Mouse (Mus musculus) intestine, postnatal 0 days (tissue): Measurements from ENCODE around the gene Sfrp5. TPM values are rescaled to one million over a fixed set of nuclear protein-coding genes. Genes with fewer than 3 reads are reported as not detected.

Experiments
- ATAC-seq: fragments of 200-750 bp; cut with Nextera tagmentation; 2 replicates; pipeline ENCODE4 v1.8.0; 2017; ENCODE audit warnings: mild to moderate bottlenecking, moderate TSS enrichment, moderate library complexity
- H3K27ac ChIP-seq: fragments of 300-500 bp; sonication (generic); 2 replicates; pipeline ENCODE4 v1.5.1; 2014; ENCODE audit warnings: mild to moderate bottlenecking, low read depth, low read length, moderate library complexity
- H3K27me3 ChIP-seq: fragments of 300-500 bp; sonication (generic); replicated peaks from 2 replicates; pipeline ENCODE4 v1.6.1; 2014; ENCODE audit warnings: low read length, mixed read lengths; ENCODE audit not compliant: control insufficient read depth, insufficient read depth
- H3K36me3 ChIP-seq: fragments of 300-500 bp; sonication (generic); 2 replicates; pipeline ENCODE4 v1.6.1; 2014; ENCODE audit warnings: mild to moderate bottlenecking, moderate library complexity; ENCODE audit not compliant: control insufficient read depth, insufficient read depth
- H3K4me1 ChIP-seq: fragments of 300-500 bp; sonication (generic); replicated peaks from 2 replicates; pipeline ENCODE4 v1.6.1; 2014; ENCODE audit warnings: antibody characterized with exemption, low read length, mixed read lengths; ENCODE audit not compliant: control insufficient read depth, insufficient read depth
- H3K4me2 ChIP-seq: fragments of 300-500 bp; sonication (generic); replicated peaks from 2 replicates; pipeline ENCODE4 v1.6.1; 2014; ENCODE audit warnings: low read depth, mild to moderate bottlenecking, moderate library complexity
- H3K4me3 ChIP-seq: fragments of 300-500 bp; sonication (generic); 2 replicates; pipeline ENCODE4 v1.5.1; 2014; ENCODE audit warnings: low read depth, low read length
- H3K9ac ChIP-seq: fragments of 300-500 bp; sonication (generic); 2 replicates; pipeline ENCODE4 v1.6.1; 2014; ENCODE audit warnings: mild to moderate bottlenecking, low read depth, low read length
- H3K9me3 ChIP-seq: fragments of 300-500 bp; sonication (generic); 2 replicates; pipeline ENCODE4 v1.6.1; 2016; ENCODE audit warnings: mixed run types; ENCODE audit not compliant: control insufficient read depth
- CTCF ChIP-seq: sonication (generic); IDR thresholded peaks from 2 replicates; pipeline ENCODE4 v1.5.1; 2016; ENCODE audit warnings: low read depth, mild to moderate bottlenecking, control low read depth, antibody characterized with exemption, moderate library complexity
- WGBS: fragments of 180-500 bp; shearing (Covaris S2); extraction: QIAGEN DNeasy Blood & Tissue Kit; methylation state at CpG from one replicate; pipeline ENCODE4 v1.1.7; 2014; 5-methylcytosine and 5-hydroxymethylcytosine counted together
- polyA plus RNA-seq: library from polyadenylated mRNA; unstranded; fragments of >200 nt; fragmentation: Nextera tagmentation; extraction: Ambion mirVana; gene quantifications from 2 replicates; pipeline ENCODE4 v1.2.1, GENCODE M21; 2015

Sfrp5 gene
- polyA plus RNA-seq, 1 experiment from 2014 or later, result 0.27 TPM

DNA sequence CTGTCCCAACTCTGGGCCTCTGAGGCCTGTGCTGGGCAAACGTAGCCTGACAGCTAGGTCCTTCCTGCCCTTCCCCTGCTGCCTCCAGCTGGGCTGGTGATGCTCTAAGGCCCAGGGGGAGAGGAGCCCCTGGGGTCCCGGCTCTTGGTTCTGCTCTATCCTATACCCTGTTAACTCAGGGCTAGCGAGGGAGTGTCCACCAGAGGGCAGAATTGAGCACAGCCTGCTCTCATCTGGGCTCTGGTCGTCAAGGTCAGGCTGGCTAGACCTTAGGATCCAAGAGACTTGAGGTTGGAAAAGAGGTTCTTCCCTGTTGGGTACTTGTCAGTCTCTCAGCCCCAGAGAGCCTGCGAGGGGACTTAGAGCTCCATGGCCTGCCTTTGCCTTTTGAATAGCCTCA is 11.6 kb downstream of the Sfrp5 start:
- Histone ChIP-seq H3K4me3 (no peak overlapping the region), H3K27ac (no peak overlapping the region), H3K4me1 (no peaks in the 10 kb centered on the region), H3K27me3 (no peaks in the 10 kb centered on the region), H3K9me3 (no peaks in the 10 kb centered on the region), H3K4me2 (no peak overlapping the region), H3K9ac (no peak overlapping the region), H3K36me3 (peaks cover 62% of the 10 kb centered on the region)
- ATAC-seq, result no peak
- WGBS, result 23% methylated on average over 5 of the region's 5 CpGs
- peak; percentile 89 for TF ChIP-seq CTCF

DNA sequence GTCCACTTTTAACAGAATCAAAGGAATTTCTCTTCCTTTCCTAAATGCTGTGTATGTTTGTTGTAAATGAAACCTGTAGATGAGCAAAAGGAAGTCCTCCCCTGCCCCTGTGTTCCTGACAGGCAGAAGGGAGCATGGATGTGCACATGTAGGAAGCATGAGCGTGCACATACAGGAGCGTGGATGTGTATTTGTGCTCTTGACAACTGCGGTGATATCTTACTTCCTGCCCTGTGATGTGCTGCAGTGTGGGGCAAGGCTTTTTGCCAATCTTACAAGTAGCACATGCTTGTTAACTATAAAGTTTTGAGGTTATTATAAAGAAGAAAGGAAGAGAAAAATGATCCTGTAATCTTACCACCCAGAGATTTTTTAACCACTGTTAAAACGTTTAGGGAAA is 12.3 kb downstream of the Sfrp5 start:
- Histone ChIP-seq H3K4me2 (no peak overlapping the region), H3K4me1 (no peaks in the 10 kb centered on the region), H3K9me3 (no peaks in the 10 kb centered on the region), H3K9ac (no peak overlapping the region), H3K27me3 (no peaks in the 10 kb centered on the region), H3K4me3 (no peak overlapping the region), H3K36me3 (peaks cover 68% of the 10 kb centered on the region), H3K27ac (no peak overlapping the region)
- 71% methylated on average over 4 of the region's 4 CpGs for WGBS
- ATAC-seq, result no peak
- TF ChIP-seq CTCF, result no peak

DNA sequence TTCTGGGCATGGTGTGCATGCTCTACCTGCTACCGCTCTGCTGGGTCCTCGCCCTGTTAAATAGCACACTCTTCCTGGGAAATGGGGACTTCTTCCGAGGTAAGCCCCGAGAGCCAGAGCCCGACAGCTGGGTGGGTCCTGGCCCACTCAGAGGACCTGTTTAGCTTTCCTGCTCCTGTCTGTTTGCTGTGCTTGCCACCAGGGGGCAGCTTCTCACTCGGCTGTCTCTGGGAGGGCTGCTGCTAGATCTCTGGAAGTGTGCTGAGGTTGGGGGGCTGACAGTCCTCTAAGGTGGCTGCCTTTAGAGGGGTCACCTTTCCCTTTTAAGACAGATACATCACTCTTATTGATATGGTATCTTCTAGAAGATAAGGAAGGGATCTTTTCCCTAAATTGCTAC is 19.4 kb downstream of the Sfrp5 start:
- TF ChIP-seq CTCF, result peak; percentile 69
- H3K4me3 ChIP-seq, result no peak overlapping the region
- H3K27me3 ChIP-seq, result no peaks in the 10 kb centered on the region
- H3K36me3 ChIP-seq, result peaks cover 87% of the 10 kb centered on the region
- H3K9ac ChIP-seq, result no peak overlapping the region
- H3K27ac ChIP-seq, result no peak overlapping the region
- no peak overlapping the region for H3K4me2 ChIP-seq
- no peaks in the 10 kb centered on the region for H3K4me1 ChIP-seq
- WGBS, result 59% methylated on average over 6 of the region's 6 CpGs
- no peaks in the 10 kb centered on the region for H3K9me3 ChIP-seq
- ATAC-seq, result no peak

DNA sequence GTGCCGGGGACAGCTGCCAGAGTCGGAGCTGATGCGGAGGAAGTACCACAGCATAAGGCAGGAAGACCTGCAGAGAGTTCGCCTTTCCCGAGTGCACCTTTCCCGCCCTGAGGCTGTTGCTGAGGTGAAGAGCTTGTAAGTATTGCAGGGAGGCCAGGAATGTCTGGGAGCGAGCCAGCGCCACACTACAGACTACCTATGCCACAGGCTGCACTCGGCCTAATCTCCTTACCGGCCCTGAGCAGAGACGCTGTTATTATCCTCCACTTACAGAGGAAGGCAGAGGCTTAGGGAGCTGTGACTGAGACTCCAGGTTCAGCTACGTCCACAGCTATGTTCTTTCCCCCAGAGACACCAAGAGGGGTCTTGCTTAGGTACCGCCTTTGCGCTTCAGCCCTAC is 22.7 kb downstream of the Sfrp5 start:
- H3K4me1 ChIP-seq, result no peaks in the 10 kb centered on the region
- H3K27me3 ChIP-seq, result no peaks in the 10 kb centered on the region
- H3K27ac ChIP-seq, result no peak overlapping the region
- no peak overlapping the region for H3K9ac ChIP-seq
- no peak overlapping the region for H3K4me3 ChIP-seq
- H3K4me2 ChIP-seq, result no peak overlapping the region
- no peaks in the 10 kb centered on the region for H3K9me3 ChIP-seq
- no peak for ATAC-seq
- no peak for TF ChIP-seq CTCF
- H3K36me3 ChIP-seq, result peaks cover 63% of the 10 kb centered on the region
- 92% methylated on average over 14 of the region's 14 CpGs for WGBS

DNA sequence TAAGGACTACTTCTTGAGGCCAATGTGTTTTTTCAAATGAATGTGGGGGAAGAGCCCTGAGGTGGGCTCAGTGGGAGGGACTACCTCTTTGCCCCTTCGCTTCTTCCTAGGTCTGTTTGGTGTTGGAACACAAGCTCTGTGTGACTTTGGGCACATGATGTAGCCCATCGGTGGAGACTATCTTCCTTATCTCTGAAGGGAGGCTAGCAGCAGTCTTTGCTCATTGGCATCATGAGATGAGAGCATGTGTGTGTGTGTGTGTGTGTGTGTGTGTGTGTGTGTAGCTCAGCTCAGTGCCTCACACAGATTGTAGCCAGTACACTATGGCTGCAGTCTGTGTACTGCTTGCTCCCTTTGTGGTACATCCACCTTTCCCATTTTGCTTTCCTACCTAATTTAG is 24.6 kb downstream of the Sfrp5 start:
- Histone ChIP-seq H3K27me3 (no peaks in the 10 kb centered on the region), H3K27ac (no peak overlapping the region), H3K4me2 (no peak overlapping the region), H3K9ac (no peak overlapping the region), H3K4me3 (no peak overlapping the region), H3K36me3 (peaks cover 46% of the 10 kb centered on the region), H3K4me1 (no peaks in the 10 kb centered on the region), H3K9me3 (no peaks in the 10 kb centered on the region)
- ATAC-seq, result no peak
- 83% methylated on average over 2 of the region's 2 CpGs for WGBS
- no peak for TF ChIP-seq CTCF

DNA sequence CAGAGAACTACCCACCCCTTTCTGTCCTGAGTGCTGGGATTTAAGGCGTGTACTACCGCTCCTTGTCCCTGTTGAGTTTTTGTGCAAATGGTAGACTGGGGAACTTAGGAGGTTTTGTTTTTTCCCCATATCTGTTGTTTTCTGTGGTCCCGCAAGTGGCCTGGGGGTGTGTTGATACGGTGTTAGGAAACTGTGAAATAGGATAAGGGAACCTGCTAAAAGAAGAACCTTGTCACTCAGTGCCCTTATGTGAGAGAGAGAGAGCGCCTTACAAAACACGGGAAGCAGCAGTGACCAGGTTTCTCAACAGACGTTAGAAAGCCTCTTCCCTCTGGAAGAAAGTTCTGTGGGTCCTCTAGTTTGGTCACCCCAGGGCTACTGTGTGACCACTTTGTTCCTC is 25.2 kb downstream of the Sfrp5 start:
- Histone ChIP-seq H3K27me3 (no peaks in the 10 kb centered on the region), H3K9me3 (no peaks in the 10 kb centered on the region), H3K9ac (no peak overlapping the region), H3K4me2 (no peak overlapping the region), H3K4me3 (no peak overlapping the region), H3K4me1 (peaks cover under 1% of the 10 kb centered on the region; the same call in 1 of the 2 replicates), H3K27ac (no peak overlapping the region), H3K36me3 (peaks cover 46% of the 10 kb centered on the region)
- TF ChIP-seq CTCF, result no peak
- no peak for ATAC-seq
- 82% methylated on average over 7 of the region's 7 CpGs for WGBS
